Comparison of ENCODE assay signal across 10 mouse cellular contexts in the genomic region with DNA sequence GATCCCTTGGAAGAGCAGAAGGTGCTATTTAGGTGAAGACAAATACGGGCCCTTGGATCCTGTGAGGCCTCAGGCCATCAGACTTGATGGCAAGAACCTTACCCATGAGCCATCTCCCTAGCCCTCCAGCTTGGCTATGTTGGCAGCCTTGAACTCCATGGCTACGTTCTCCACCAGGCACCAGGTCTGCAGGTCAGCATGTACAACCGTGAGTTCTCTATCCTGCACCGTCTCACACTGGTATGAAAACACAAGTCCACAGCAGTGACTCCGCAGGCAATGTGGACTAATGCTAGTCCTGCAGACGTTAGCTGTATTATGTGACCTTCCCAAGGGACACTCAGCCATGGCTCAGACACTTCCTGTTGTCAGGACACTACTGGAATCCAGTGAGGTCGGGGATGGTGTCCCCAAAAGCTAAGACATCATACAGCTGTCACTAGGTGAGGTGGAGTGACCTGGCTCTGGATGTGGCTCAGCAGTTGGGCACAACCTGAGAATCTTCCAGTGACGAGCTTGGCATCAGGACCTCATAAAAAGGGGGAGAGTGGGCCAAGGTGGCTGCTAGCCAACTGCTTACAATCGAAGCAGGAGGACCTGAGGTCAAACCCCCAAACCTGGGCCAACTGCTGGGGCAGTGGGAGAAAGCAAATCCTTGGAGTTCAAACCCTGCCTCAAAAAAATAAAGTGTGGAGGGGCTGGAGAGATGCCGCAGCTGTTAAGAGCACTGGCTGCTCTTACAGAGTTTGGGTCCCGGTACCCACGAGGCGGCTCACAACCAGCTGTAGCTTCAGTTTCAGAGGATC. TPM values are rescaled to one million over a fixed set of nuclear protein-coding genes. Genes with fewer than 3 reads are reported as not detected.
DNase-seq lines count a peak whose midpoint lies in the region; ATAC-seq and TF ChIP-seq lines count a peak whose summit lies in the region.
"Had no signal": no experiment of that assay in that cellular context is flagged by ENCODE, and none has a peak within 500 bp of the region (broad histone marks: within the 10 kb centered on the region; RNA-seq: fewer than 3 reads in every experiment).

No protein-coding gene starts in this region.

- H3K36me3 ChIP-seq in spleen, adult 2 months (ENCODE audit: control insufficient read depth, insufficient read depth, low read length), result no peaks in the 10 kb centered on the region

- TF ChIP-seq POLR2A in spleen, adult 2 months (IDR thresholded peaks at IDR 0.05; ENCODE audit: low read depth, low read length), result no peak

- H3K4me1 ChIP-seq in spleen, adult 2 months (ENCODE audit: control insufficient read depth, insufficient read depth, insufficient read length), result no peaks in the 10 kb centered on the region

- DNase-seq in cerebellum, postnatal 14 days, result peak; percentile 37 to 49
- DNase-seq in spleen, adult 2 months (ENCODE audit: low read depth in 1 of 2, low spot score in 2 of 2), result no peak
- DNase-seq in spleen, adult 12 weeks (ENCODE audit: low spot score), result no peak
- DNase-seq in kidney, adult 9 months, result peak; percentile 48
- no peak for DNase-seq in layer of hippocampus, adult 18-20 months (ENCODE audit: low spot score in 2 of 2)
- DNase-seq in layer of hippocampus, postnatal 25 days (ENCODE audit: extremely low spot score in 1 of 2, low spot score in 1 of 2), result no peak
- DNase-seq in spleen, postnatal 14 days (ENCODE audit: low spot score in 2 of 2), result no peak

- no peak overlapping the region for H3K4me3 ChIP-seq in spleen, adult 2 months (ENCODE audit: extremely low read depth, insufficient read depth, insufficient read length)
- H3K4me3 ChIP-seq: forebrain, embryonic 12.5 days; hindbrain, embryonic 13.5 days had no signal

- no peak for TF ChIP-seq CTCF in spleen, adult 2 months (IDR thresholded peaks at IDR 0.05; ENCODE audit: extremely low read depth, insufficient read depth, insufficient read length, insufficient replicate concordance)

- WGBS in spleen, adult 2 months, result 85% methylated on average over 13 of the region's 13 CpGs

- H3K27ac ChIP-seq in spleen, adult 2 months (ENCODE audit: insufficient read depth, low read length), result 0 out of 2 replicates have a peak overlapping the region, but pooled peaks have one; percentile 19
- H3K27ac ChIP-seq: forebrain, embryonic 12.5 days; hindbrain, embryonic 13.5 days had no signal

- ATAC-seq in cerebellum, adult (ENCODE audit: insufficient number of reproducible peaks, low FRiP score, low TSS enrichment), result no peak

- H3K27me3 ChIP-seq in spleen, adult 2 months (ENCODE audit: control insufficient read depth, insufficient read depth, low read length), result no peaks in the 10 kb centered on the region
- H3K27me3 ChIP-seq: forebrain, embryonic 12.5 days; hindbrain, embryonic 13.5 days had no signal

RNA-seq across cellular contexts. Expression of a gene that starts 5.4 kb away (rescaled TPM):
- 9.0 and 11.6 TPM in 2 replicates for polyA plus RNA-seq in spleen, adult 2 months (2012; rRNA removed)
- total RNA-seq in layer of hippocampus, adult 18-20 months (2021), result 1 to 10 TPM; 1.9 to 2.7 TPM
- total RNA-seq in layer of hippocampus, postnatal 25 days (2021), result 1 to 10 TPM; 1.1 to 2.5 TPM

RNA-seq across cellular contexts. Expression of a gene that starts 31.4 kb away (rescaled TPM):
- polyA plus RNA-seq in spleen, adult 2 months (2012; rRNA removed), result 19.4 and 23.6 TPM in 2 replicates
- total RNA-seq in layer of hippocampus, adult 18-20 months (2021), result 10 to 100 TPM; 13.1 to 15.4 TPM
- 10 to 100 TPM; 20.5 to 20.7 TPM for total RNA-seq in layer of hippocampus, postnatal 25 days (2021)

RNA-seq across cellular contexts. Expression of a gene that starts 43.8 kb away (rescaled TPM):
- 15.4 and 19.8 TPM in 2 replicates for polyA plus RNA-seq in spleen, adult 2 months (2012; rRNA removed)
- 1 to 10 TPM; 7.4 to 7.6 TPM for total RNA-seq in layer of hippocampus, adult 18-20 months (2021)
- 1 to 10 TPM; 6.3 to 7.4 TPM for total RNA-seq in layer of hippocampus, postnatal 25 days (2021)

Comparison
In these comparisons a context has a peak if more than half of its experiments do, and no peak if none do; other contexts are left out.
1. DNase-seq: peak in cerebellum, postnatal 14 days (2 of 2) and kidney, adult 9 months (single experiment); none in spleen, adult 2 months (0 of 2), spleen, adult 12 weeks (single experiment), layer of hippocampus, adult 18-20 months (0 of 2), layer of hippocampus, postnatal 25 days (0 of 2) and spleen, postnatal 14 days (0 of 2).